Mouse (Mus musculus) liver, embryonic 15.5 days (tissue): Measurements from ENCODE around the gene 1110004F10Rik. TPM values are rescaled to one million over a fixed set of nuclear protein-coding genes. Genes with fewer than 3 reads are reported as not detected.
"Not testable (repeated sequence)": the region's sequence is repeated elsewhere in the genome, so short reads cannot be mapped to it uniquely, and the experiment has no call there.

Experiments used
- ATAC-seq: fragments of 200-750 bp; cut with Nextera tagmentation; 2 replicates; pipeline ENCODE4 v1.8.0; 2017; ENCODE audit warnings: moderate number of reproducible peaks, mild to moderate bottlenecking, moderate library complexity; ENCODE audit not compliant: insufficient read depth
- H3K27ac ChIP-seq: fragments of 300-500 bp; sonication (generic); replicated peaks from 2 replicates; pipeline ENCODE4 v1.5.1; 2015; ENCODE audit warnings: mild to moderate bottlenecking, inconsistent platforms
- H3K27me3 ChIP-seq: fragments of 300-500 bp; sonication (generic); 2 replicates; pipeline ENCODE4 v1.6.1; 2015; ENCODE audit warnings: mild to moderate bottlenecking, inconsistent platforms
- H3K36me3 ChIP-seq: fragments of 300-500 bp; sonication (generic); replicated peaks from 2 replicates; pipeline ENCODE4 v1.6.1; 2015; ENCODE audit warnings: moderate library complexity, mild to moderate bottlenecking, inconsistent platforms
- H3K4me1 ChIP-seq: fragments of 300-500 bp; sonication (generic); replicated peaks from 2 replicates; pipeline ENCODE4 v1.6.1; 2015; ENCODE audit warnings: inconsistent platforms
- H3K4me2 ChIP-seq: fragments of 300-500 bp; sonication (generic); 2 replicates; pipeline ENCODE4 v1.6.1; 2015; ENCODE audit warnings: moderate library complexity, mild to moderate bottlenecking, inconsistent platforms
- H3K4me3 ChIP-seq: fragments of 300-500 bp; sonication (generic); replicated peaks from 2 replicates; pipeline ENCODE4 v1.5.1; 2015; ENCODE audit warnings: mild to moderate bottlenecking, inconsistent platforms
- H3K9ac ChIP-seq: fragments of 300-500 bp; sonication (generic); 2 replicates; pipeline ENCODE4 v1.6.1; 2015; ENCODE audit warnings: moderate library complexity, mild to moderate bottlenecking, inconsistent platforms
- H3K9me3 ChIP-seq: fragments of 300-500 bp; sonication (generic); replicated peaks from 2 replicates; pipeline ENCODE4 v1.6.1; 2016; ENCODE audit warnings: inconsistent platforms
- WGBS: fragments of 180-500 bp; shearing (Covaris S2); methylation state at CpG from one replicate; pipeline ENCODE4 v1.1.7; 2015; ENCODE audit warnings: mixed read lengths; ENCODE audit not compliant: insufficient replicate concordance; 5-methylcytosine and 5-hydroxymethylcytosine counted together
- polyA plus RNA-seq: library from polyadenylated mRNA; unstranded; fragments of >200 nt; fragmentation: Nextera tagmentation; extraction: Ambion mirVana; gene quantifications from 2 replicates; pipeline ENCODE4 v1.2.1, GENCODE M21; 2015

Gene 1110004F10Rik
- polyA plus RNA-seq, 1 experiment from 2014 or later, result 94.2 TPM

DNA sequence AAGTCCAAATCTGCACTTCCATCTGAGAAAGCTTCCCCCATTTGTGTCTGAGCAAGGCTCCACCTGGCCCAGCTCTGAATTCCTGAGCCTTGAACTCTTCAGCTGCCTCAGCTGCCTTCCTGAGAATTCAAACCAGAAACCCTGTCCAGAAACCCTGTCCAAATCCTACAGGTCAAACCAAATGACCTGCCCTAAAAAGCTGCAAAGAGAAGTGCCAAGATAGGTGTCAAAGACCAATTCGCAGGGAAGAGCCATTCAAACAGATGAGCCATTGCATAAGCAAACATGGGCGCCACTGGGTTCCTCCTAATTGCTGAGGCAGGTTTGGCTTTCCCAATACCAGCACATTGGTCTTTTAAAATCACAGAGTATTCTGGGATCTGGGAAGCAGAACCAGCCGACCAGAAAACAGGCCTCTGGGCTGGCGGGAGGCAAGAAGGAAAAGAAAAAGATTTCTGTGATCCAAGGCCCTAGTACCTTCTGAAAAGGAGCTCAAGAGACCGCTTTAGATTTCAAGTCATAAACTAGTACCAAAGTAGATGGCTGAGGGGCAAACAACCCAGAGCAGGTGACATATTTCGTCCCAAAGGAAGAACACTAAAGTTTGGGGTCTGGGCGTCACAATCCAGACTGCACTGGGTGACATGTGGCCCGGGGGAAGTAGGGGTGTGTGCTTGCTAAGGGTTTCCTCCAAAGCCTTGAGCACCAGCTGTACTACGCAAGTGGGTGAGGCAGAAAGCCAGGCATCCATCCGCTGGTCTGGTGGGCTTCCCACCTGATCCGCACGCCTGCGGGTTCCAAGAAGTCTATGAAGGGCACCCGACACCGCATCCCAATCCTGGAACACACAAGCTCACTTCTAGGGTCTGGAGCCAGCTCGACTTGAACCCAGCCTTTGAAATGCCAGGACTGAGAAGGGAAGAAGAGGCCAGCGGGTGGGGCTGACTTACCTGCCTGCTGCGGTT, 2.3 kb upstream of the 1110004F10Rik start:
- H3K27me3 ChIP-seq, result peaks cover 94% of the 10 kb centered on the region
- H3K4me1 ChIP-seq, result peaks cover 47% of the 10 kb centered on the region
- H3K9me3 ChIP-seq, result no peaks in the 10 kb centered on the region
- no peak for ATAC-seq
- WGBS, result 25% methylated on average over 18 of the region's 18 CpGs
- no peak overlapping the region for H3K4me3 ChIP-seq
- no peaks in the 10 kb centered on the region for H3K36me3 ChIP-seq
- H3K9ac ChIP-seq, result no peak overlapping the region
- H3K27ac ChIP-seq, result no peak overlapping the region
- no peak overlapping the region for H3K4me2 ChIP-seq

DNA sequence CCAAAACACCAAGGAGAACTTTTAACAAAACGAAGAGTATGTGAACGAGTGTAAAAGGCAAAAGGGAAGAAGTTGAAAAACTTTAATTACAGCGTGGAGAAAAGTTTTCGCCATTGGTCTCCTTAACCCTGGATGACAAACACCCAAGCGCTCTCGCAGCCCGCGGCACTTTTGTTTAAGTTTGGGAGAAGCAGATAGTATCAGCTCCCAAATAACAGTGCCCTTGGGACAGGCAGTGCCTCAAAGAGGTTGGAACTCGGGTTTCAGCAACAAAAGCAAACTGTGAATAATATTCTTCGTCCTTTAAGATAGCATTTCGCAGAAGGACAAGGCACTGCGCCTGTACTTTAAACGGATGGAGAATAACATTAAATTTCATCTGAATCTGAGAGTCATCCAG, 1.2 kb upstream of the 1110004F10Rik start:
- 2% methylated on average over 13 of the region's 13 CpGs for WGBS
- no peak for ATAC-seq
- Histone ChIP-seq H3K9ac (no peak overlapping the region), H3K27ac (no peak overlapping the region), H3K4me1 (peaks cover 40% of the 10 kb centered on the region), H3K9me3 (no peaks in the 10 kb centered on the region), H3K4me2 (no peak overlapping the region), H3K4me3 (no peak overlapping the region), H3K36me3 (no peaks in the 10 kb centered on the region), H3K27me3 (peaks cover 94% of the 10 kb centered on the region)

DNA sequence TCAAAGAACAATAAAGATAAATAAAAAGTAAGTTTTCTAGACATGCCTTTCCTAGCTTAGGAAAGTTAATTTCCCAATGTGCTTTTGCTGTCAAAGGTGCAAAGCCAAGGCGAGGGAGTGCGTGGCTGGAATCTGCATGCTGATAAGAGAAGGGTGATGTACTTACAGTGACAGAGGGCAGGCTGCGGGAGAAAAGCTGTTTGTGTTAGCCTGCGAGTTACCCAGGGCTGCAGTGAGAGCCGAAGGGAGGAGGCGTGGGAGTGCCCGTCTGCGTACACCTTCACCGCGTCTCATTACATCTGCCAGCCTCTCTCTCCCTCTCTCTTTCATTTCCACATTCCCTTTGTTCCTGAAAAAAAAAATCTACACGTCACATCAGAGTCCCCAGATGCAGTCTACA, 686 bp upstream of the 1110004F10Rik start, which contains the start of gene Sox6:
Gene Sox6 (minus strand): TSS at position 286 of the 400 bp plus-strand sequence.
- H3K4me1 ChIP-seq, result peaks cover 35% of the 10 kb centered on the region
- peaks cover 89% of the 10 kb centered on the region for H3K27me3 ChIP-seq
- no peak within 1 kb of the TSS for H3K27ac ChIP-seq
- H3K9me3 ChIP-seq, result no peaks in the 10 kb centered on the region
- H3K4me3 ChIP-seq, result peak within 1 kb of the TSS; percentile 50
- ATAC-seq, result no peak
- peak within 1 kb of the TSS; percentile 75 for H3K4me2 ChIP-seq
- no peak within 1 kb of the TSS for H3K9ac ChIP-seq
- 2% methylated on average over 11 of the region's 11 CpGs for WGBS
- no peaks in the 10 kb centered on the region for H3K36me3 ChIP-seq

DNA sequence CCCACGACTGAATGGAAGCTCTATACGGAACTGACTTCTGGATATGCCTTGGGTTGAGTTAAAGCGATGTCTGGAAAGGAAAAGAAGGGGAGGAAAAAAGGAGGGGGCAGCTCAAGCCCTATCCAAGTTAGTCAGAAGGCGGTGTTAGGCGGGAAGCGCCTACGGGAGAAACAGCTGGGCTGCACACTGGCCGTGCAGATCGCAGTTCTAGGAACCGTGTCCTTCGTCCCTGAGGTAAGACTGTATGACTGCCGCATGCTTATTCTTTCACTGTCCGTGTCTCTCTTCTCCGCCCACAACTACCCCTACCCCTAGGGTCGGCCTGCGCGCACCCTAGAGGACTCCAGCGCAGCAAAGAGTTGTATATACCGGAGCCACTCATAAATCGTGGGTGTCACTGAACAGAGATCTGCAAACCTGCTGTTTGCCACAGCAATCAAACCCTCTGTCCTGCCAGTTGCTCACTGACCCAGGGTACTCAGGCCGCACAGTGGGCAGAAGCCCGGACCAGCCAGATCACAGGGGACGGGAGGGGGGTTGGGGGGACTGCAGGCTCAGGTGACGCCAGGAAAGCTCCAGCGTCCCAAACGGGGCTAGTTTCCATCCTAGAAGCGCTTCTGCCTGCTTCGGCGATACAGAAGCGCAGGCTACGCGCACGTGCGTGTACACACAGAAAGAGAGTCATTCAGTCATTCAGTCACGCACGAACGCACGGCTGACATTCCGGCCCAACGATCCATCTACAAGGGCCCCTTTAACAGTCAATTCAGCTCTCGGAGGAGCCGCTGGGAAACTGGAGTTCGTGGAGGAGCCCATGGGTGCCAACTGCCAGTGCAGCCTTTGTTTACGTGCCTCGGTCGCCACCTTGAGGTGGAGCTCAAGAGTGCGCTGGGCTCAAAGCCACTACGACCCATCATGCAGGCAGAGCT, 605 bp downstream of the 1110004F10Rik start:
- Histone ChIP-seq H3K27ac (no peak overlapping the region), H3K27me3 (peaks cover 76% of the 10 kb centered on the region), H3K4me3 (peak overlapping the region; percentile 50), H3K9me3 (no peaks in the 10 kb centered on the region), H3K4me2 (peak overlapping the region; percentile 75), H3K4me1 (peaks cover 22% of the 10 kb centered on the region), H3K36me3 (no peaks in the 10 kb centered on the region), H3K9ac (no peak overlapping the region)
- ATAC-seq, result peak; percentile 44
- WGBS, result under 1% methylated on average over 48 of the region's 48 CpGs

DNA sequence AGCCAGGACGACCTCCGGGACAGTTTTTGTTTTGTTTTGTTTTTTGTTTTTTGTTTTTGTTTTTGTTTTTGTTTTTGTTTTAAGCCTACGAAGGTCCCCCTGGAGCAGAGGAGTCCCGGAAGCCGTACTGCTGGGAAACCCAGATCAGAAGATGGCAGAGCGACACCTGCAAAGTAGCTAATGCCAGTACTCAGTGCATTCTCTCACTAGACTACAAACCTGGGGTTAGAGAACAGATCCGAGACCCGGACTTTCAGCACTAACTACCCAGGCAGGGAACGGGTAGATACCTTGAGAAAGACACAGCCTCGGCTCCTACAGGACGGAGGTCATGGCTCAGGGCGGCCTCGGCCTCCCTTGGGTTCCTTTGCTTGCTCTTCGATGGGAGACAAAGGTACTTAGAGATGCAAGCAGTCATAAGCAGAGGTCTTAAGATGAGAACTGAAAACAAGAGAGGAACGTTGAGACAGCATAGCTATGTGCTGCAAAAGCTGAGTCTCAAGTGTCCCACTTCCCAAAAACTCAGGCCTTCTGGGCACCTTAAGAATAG, 1.3 kb downstream of the 1110004F10Rik start:
- H3K9me3 ChIP-seq, result no peaks in the 10 kb centered on the region
- H3K27ac ChIP-seq, result no peak overlapping the region
- H3K9ac ChIP-seq, result no peak overlapping the region
- H3K27me3 ChIP-seq, result peaks cover 68% of the 10 kb centered on the region
- no peak for ATAC-seq
- H3K4me3 ChIP-seq, result 0 out of 2 replicates have a peak overlapping the region, but pooled peaks have one; percentile 50
- H3K36me3 ChIP-seq, result no peaks in the 10 kb centered on the region
- peak overlapping the region; percentile 75; the same call in 1 of the 2 replicates for H3K4me2 ChIP-seq
- peaks cover 21% of the 10 kb centered on the region for H3K4me1 ChIP-seq
- WGBS, result 30% methylated on average over 15 of the region's 15 CpGs

DNA sequence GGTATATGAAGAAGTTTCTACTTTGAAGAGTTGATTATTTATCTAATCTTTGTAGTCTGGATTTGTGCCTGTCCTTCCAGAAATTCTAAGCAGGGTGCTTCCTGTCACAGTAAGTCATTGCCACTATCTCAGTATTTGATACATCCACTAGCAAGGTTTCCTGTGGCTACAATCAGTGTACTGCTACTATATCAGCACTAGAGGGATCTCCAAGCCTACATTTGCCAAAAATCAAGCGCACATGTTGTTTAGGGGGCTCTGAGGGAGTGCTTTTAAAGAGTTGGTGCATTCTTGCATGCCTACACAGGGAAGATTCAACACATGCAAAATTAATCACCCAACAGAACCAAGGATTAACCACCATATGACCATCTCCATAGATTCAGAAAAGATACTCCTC, 21.5 kb downstream of the 1110004F10Rik start:
- Histone ChIP-seq H3K4me2 (no peak overlapping the region), H3K9me3 (no peaks in the 10 kb centered on the region), H3K27ac (no peak overlapping the region), H3K4me1 (no peaks in the 10 kb centered on the region), H3K27me3 (no peaks in the 10 kb centered on the region), H3K4me3 (no peak overlapping the region), H3K9ac (no peak overlapping the region), H3K36me3 (no peaks in the 10 kb centered on the region)
- no peak for ATAC-seq
- 36% methylated on average over 1 of the region's 1 CpGs for WGBS

DNA sequence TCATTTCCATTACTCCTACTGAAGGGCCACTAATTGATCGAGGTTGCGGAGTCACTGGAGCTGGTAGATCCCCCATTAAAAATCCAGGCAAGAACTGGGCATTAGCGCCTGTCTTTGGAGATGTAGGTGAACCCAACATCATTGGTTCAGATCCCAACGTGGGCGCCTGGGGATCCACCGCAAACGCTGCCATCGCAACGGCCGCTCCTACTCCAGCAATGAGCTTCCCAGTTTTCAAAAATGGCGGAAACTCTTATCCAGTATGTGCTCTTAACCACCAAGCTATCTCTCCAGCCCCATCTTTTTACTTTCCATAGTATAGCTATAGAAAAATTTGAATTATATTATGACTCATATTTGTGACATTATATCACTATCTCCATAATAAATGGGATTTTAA, 45.2 kb downstream of the 1110004F10Rik start, which contains the start of gene Gm4353:
Gene Gm4353 (minus strand): TSS at position 270 of the 400 bp plus-strand sequence.
- WGBS, result 82% methylated on average over 11 of the region's 11 CpGs
- H3K36me3 ChIP-seq, ATAC-seq, H3K9me3 ChIP-seq, H3K27me3 ChIP-seq, H3K27ac ChIP-seq, H3K9ac ChIP-seq, H3K4me2 ChIP-seq, H3K4me1 ChIP-seq, H3K4me3 ChIP-seq: not testable (repeated sequence)

DNA sequence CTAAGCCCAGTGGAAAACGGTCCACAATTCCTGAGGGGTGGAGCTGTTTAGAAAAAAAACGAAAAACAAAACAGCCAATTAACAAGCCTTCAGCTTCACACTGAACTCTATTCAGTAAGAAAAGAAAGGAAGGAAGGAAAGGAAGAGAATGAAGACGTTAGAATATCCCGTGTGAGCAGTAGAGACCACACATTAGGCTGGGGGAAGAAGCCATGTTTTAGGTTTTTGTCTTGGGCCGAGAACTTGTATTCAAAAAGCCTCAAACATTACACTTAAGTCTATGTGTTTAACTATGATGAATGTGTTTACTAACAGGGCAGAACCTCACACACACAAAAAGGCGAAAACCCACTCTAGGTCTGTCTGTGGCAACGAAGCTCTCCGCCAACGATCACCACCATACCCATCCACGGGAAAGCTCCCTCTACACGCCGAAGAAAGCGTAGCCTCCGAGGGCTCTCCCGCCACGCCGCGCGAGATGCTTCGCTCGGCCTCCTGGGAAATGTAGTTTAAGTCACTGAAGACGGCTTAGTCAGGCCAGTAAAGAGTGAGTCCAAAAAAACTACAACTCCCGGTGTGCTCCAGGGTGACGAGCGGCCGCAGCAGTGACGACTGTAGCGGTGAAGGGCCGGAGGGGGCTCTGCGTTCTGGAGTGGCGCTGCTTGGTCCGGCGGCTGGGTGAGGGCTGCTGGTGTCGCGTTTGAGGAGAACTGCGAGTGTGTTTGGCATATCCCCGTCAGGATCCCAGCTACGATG, 53.7 kb downstream of the 1110004F10Rik start:
- H3K36me3 ChIP-seq, result no peaks in the 10 kb centered on the region; the same call in 1 of the 2 replicates
- under 1% methylated on average over 38 of the region's 38 CpGs for WGBS
- ATAC-seq, result peak; percentile 100
- no peaks in the 10 kb centered on the region for H3K9me3 ChIP-seq
- peak overlapping the region; percentile 79 for H3K4me2 ChIP-seq
- H3K9ac ChIP-seq, result peak overlapping the region; percentile 75
- peak overlapping the region; percentile 77 for H3K27ac ChIP-seq
- H3K4me3 ChIP-seq, result peak overlapping the region; percentile 78
- H3K4me1 ChIP-seq, result peaks cover 46% of the 10 kb centered on the region
- peaks cover 8% of the 10 kb centered on the region; the same call in 1 of the 2 replicates for H3K27me3 ChIP-seq

DNA sequence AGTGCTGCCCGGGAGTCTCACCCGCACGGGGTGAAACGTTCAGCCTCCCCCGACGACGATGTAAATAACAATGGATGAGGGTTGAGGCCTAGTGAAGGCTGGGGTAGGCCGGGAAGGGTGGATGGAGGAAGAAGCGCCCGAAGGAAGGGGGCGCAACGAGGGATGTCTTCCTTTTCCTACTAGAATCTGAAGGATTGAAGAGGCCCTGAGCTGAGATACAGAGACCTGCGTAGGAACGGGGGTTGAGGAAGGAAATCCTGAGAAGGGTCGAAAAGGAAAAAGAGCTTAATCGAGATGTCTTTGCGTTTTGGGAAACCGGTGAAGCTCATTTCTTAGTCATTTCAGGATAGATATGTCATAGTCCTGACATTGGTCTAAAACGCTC, 54.3 kb downstream of the 1110004F10Rik start:
- peak overlapping the region; percentile 79 for H3K4me2 ChIP-seq
- no peaks in the 10 kb centered on the region for H3K9me3 ChIP-seq
- H3K9ac ChIP-seq, result peak overlapping the region; percentile 75
- H3K27me3 ChIP-seq, result peaks cover 5% of the 10 kb centered on the region; the same call in 1 of the 2 replicates
- H3K36me3 ChIP-seq, result no peaks in the 10 kb centered on the region; the same call in 1 of the 2 replicates
- H3K27ac ChIP-seq, result peak overlapping the region; percentile 77
- H3K4me1 ChIP-seq, result peaks cover 46% of the 10 kb centered on the region
- peak; percentile 77 for ATAC-seq
- H3K4me3 ChIP-seq, result peak overlapping the region; percentile 78
- under 1% methylated on average over 19 of the region's 19 CpGs for WGBS

DNA sequence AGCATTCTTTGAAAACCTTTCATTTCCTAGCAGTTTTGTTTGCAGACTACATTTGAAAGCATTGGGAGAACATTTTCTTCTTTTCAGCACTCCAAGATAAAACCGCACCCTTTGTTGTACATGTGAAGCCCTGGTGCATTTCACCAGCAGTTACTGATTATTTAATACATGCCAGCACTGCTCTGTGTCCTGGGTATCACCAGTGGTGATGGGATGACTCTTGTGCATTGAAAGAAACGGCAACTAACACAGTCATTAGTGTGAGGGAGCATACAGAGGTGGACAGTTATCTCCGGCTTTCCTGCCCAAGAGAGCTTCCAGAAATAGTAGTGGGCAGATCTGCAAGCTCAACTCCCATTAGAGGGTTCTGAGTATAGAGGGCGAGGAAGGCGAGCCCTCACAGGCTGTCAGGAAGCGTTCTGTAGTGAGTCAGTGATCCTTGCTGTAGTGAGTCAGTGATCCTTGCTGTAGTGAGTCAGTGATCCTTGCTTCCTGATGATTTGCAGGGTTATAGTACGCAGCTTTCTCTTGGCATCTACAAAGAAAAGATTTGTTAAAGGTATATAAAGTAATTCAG, 60.8 kb downstream of the 1110004F10Rik start:
- no peak overlapping the region for H3K27ac ChIP-seq
- H3K9me3 ChIP-seq, result no peaks in the 10 kb centered on the region
- 77% methylated on average over 7 of the region's 7 CpGs for WGBS
- H3K27me3 ChIP-seq, result no peaks in the 10 kb centered on the region
- no peak overlapping the region for H3K4me3 ChIP-seq
- no peak overlapping the region for H3K9ac ChIP-seq
- peak; percentile 51; the same call in 1 of the 2 replicates for ATAC-seq
- H3K36me3 ChIP-seq, result peaks cover 47% of the 10 kb centered on the region
- H3K4me2 ChIP-seq, result no peak overlapping the region
- peaks cover 25% of the 10 kb centered on the region for H3K4me1 ChIP-seq
